Mouse (Mus musculus) erythroid progenitor cell, adult 5-6 weeks (primary cell): ENCODE data around the gene Erbin. TPM values are rescaled to one million over a fixed set of nuclear protein-coding genes. Genes with fewer than 3 reads are reported as not detected.

Source experiments
- ATAC-seq: replicated peaks from 2 replicates; pipeline ENCODE4 v1.8.0; 2016; ENCODE audit warnings: moderate number of reproducible peaks, mild to moderate bottlenecking, moderate TSS enrichment, inconsistent platforms; ENCODE audit not compliant: poor library complexity, low FRiP score, severe bottlenecking
- total RNA-seq, 2 experiments: library from RNA; stranded (forward) in 1 of 2; stranded (reverse) in 1 of 2; fragments of 150-400 nt in 1 of 2; fragments of 186-747, 209-891 nt in 1 of 2; gene quantifications; 2 replicates each; pipeline versions ENCODE4 v1.2.3 to v1.2.4; 2015 to 2017; ENCODE audit warnings: low replicate concordance in 2 of 2

Erbin gene
- total RNA-seq, 2 experiments from 2014 or later, result 34.8 to 47.4 TPM

- no peak for ATAC-seq
Observed at GRCm38 (mm10) chr13:103914114-103914736, 6.1 kb downstream of the Erbin start.

- no peak for ATAC-seq
Observed at GRCm38 (mm10) chr13:103912351-103912750, 8.0 kb downstream of the Erbin start.

GRCm38 (mm10) chr13:103910598-103910997 is 9.7 kb downstream of the Erbin start:
- ATAC-seq, result no peak

- ATAC-seq, result no peak
Observed at GRCm38 (mm10) chr13:103909894-103910293, 10.4 kb downstream of the Erbin start.

- no peak for ATAC-seq
Observed at GRCm38 (mm10) chr13:103900015-103900414, 20.3 kb downstream of the Erbin start.

GRCm38 (mm10) chr13:103897606-103898005 is 22.7 kb downstream of the Erbin start:
- no peak for ATAC-seq

- no peak for ATAC-seq
Observed at GRCm38 (mm10) chr13:103893065-103893464, 27.2 kb downstream of the Erbin start.

- no peak for ATAC-seq
Observed at GRCm38 (mm10) chr13:103890038-103890437, 30.3 kb downstream of the Erbin start.

- ATAC-seq, result no peak
Observed at GRCm38 (mm10) chr13:103886503-103886902, 33.8 kb downstream of the Erbin start.

- no peak for ATAC-seq
Observed at GRCm38 (mm10) chr13:103881200-103881599, 39.1 kb downstream of the Erbin start.

- ATAC-seq, result no peak
Observed at GRCm38 (mm10) chr13:103876743-103877142, 43.6 kb downstream of the Erbin start.

- ATAC-seq, result no peak
Observed at GRCm38 (mm10) chr13:103875823-103876514, 44.3 kb downstream of the Erbin start.

- no peak for ATAC-seq
Observed at GRCm38 (mm10) chr13:103870786-103871185, 49.5 kb downstream of the Erbin start.

- no peak for ATAC-seq
Observed at GRCm38 (mm10) chr13:103870117-103870516, 50.2 kb downstream of the Erbin start.

GRCm38 (mm10) chr13:103868875-103869274 is 51.4 kb downstream of the Erbin start:
- ATAC-seq, result no peak

- ATAC-seq, result no peak
Observed at GRCm38 (mm10) chr13:103862041-103862440, 58.3 kb downstream of the Erbin start.

- no peak for ATAC-seq
Observed at GRCm38 (mm10) chr13:103859041-103859440, 61.3 kb downstream of the Erbin start.

- ATAC-seq, result no peak
Observed at GRCm38 (mm10) chr13:103847614-103848013, 72.7 kb downstream of the Erbin start.

GRCm38 (mm10) chr13:103841287-103842201 is 78.8 kb downstream of the Erbin start:
- ATAC-seq, result no peak

- no peak for ATAC-seq
Observed at GRCm38 (mm10) chr13:103838619-103839018, 81.7 kb downstream of the Erbin start.
